Mouse (Mus musculus): Measurements from ENCODE around the gene Csrp3.
A peak's percentile ranks its signal among the peaks of the same experiment; 100 is the strongest.

Gene Csrp3

DNA sequence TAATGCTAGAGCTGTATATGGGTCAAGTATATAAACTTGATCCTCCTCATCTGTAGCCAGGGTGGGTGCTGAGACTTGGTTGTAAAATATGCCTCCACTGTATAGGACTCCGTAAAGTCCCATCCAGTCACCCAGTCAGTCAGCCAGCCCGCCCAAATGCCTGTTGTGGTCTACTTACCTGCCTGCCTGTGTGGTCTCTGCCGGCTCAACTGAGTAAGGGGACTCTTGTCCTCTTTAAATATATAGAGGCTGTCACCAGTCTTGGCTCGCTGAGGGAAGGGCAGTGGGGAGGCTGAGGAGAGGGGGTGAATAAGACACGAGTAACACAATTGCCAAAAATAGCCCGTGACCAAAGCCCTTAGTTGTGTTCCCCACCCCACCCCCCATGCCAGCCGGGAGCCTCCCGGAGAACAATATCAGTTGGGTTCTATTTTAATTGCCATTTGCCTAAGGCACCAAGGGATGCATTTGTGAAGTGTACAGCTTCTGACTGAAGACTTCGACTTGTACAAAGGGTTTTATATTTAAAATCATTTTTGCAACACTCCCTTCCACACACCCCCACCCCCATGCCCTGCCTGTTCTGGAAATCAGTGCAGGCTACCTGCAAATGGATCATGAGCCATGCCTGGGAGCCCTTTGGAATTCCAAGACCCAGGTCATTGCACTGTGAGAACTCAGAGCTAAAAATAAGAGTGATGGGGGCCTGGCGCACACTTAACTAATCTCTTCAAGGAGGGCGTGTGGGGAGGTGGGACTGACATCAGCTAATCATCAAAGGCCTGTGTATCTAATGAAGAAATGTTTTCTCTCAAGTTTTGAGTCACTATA, at the start of gene Csrp3:
Gene Csrp3 (minus strand): TSS at position 214 of the 831 bp plus-strand sequence.
- no peak for DNase-seq (ENCODE audit: low spot score in 2 of 2)

DNA sequence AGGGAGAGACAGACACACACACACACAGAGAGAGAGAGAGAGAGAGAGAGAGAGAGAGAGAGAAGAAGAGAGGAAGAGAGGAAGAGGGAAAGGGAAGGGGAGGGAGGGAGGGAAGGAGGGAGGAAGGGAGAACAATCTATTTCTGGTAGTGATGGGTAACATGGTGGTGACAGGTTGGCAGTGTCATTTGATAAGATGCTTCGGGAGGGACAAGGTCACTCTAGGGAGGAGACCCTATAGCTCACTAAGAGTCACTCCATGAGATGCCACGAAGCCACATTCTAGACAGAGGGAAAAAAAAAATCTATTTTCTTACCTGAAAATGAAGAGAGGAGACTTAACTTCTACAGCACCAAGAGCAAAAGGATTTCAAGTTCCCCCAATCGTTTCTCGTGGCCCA, 48.2 kb upstream of the Csrp3 start:
- no peak for DNase-seq (ENCODE audit: low spot score in 2 of 2)

DNA sequence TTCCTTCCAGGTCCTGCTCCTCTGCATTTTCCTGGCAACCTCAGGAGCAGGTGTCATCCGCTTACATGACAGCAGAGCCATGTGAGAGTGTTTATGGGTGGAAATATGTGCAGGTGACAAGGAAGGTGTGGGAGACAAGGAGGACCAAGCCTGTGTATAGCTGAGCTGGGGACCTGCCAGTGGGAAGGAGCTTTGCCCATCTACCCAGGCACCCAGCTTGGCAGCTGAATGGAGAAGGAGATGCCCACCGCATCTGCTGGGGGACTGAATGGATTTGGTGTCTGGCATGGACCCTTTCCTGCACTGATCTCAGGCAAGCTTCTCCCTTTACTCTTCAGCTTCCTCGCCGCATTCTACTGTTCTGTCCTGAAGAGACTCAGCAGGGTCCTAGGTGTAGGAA, 47.6 kb upstream of the Csrp3 start:
- DNase-seq (ENCODE audit: low spot score in 2 of 2): no peak

DNA sequence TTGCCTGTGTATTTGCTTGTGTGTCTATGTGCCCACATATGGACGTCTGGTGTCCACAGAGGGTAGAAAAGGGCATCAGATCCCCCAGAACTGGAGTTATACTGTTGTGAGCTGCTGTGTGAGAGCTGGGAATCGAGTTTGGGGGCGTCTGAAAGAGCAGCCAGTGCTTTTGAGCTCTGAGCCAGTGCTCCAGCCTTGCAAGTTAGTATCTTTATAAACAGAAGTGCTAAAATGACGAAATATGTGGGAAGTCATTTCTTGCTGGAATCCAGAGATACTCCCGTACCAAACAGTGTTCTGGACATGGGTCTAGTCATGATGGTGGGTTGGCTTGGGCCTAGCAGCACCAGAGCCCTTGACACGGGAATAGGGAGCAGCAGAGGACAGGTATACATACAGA, 46.9 kb upstream of the Csrp3 start:
- DNase-seq (ENCODE audit: low spot score in 2 of 2): no peak

DNA sequence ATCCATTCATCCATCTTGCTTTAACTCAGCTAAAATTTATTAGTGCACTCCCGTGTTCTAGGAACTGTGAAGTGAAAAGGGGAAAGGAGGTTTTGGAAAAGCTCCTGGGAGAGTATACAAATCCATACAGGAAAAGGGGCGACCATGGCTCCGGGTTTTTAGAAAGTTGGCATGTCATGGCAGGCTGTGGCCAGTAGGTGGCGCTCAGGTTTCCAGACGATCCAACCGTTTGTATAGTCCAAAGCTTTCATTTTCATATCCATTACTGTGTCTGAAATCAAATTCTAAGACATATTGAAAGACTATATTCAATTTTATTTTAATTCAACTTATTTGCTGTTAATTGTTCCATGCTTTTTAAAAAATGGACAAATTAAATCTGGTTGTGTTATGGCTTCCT, 46.3 kb upstream of the Csrp3 start:
- DNase-seq (ENCODE audit: low spot score in 2 of 2): peak in 1 of 2 experiments; percentile 82

DNA sequence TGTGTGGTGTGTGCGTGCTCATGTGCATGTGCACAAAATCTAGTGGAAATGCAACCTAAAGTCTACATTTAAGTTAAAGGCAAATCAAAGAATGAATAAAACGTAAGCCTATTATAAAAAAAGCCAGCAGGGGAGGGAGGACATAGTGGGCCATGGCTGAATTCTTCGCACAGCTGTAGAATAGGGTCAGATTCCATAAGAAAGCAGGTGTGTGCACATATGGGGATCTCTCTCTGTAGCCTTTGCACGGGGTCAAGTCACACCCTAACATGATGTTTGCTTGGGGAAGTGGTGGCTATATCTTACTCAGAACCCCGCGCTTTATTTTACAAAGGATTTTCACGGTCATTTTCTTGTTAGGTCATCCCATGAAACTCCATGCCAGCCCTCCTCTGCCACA, 45.3 kb upstream of the Csrp3 start:
- DNase-seq (ENCODE audit: low spot score in 2 of 2): no peak

DNA sequence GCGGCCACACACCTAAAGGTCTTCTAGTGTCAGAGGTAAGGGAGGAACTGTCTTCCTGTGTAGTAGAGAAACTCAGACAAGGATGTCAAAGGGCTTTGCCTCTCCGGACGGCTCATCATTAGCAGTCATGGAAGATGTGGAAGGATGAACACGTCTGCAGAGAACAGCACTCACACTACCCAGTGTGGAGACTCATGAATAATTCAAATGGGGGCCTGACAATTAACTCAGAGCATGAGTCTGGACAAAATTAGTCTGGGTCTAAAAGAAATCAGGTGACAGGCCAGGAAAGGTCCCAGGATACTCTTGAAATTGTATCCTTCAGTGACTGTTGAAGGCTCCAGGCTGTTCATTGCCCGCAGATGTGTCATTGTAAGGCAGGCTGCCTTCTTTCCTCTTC, 43.2 kb upstream of the Csrp3 start:
- DNase-seq (ENCODE audit: low spot score in 2 of 2): no peak

DNA sequence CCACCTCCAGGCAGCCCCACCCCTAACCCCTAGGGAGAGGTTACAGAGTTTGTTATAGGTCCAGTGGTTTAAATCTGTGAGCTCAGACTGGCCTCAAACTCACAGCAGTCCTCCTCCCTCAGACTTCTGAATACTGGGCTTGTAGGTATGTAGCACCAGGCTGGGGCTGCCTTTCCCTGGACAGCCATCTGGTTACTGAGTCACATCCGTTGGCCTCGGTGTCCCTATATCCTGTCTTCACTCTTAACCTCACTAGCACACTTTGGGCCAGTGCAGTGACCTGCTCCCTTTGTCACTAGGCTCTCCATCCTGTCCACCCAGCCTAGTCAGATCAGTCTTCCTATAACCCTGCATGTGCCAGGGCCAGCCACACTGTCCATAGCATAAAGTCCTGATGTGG, 40.9 kb upstream of the Csrp3 start:
- no peak for DNase-seq (ENCODE audit: low spot score in 2 of 2)

DNA sequence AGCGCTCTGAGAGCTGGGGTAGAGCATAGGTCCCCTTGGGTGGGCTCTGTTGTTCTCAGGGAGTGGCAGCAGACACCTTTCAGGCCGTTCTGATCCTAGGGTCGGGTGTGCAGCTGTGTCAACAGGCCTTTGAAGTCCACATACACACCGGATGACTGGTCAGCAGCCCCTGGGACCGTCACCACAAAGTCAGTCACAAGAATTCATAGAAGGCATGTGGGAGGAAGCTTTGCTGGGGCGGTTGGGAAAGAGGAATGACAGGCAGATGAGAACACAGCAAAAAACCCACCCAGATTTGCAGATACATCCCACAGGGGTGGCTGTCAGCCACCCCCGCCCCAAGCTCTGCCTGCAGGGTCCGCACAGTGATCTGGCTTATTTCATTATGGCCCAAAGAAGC, 40.1 kb upstream of the Csrp3 start:
- DNase-seq (ENCODE audit: low spot score in 2 of 2): no peak

DNA sequence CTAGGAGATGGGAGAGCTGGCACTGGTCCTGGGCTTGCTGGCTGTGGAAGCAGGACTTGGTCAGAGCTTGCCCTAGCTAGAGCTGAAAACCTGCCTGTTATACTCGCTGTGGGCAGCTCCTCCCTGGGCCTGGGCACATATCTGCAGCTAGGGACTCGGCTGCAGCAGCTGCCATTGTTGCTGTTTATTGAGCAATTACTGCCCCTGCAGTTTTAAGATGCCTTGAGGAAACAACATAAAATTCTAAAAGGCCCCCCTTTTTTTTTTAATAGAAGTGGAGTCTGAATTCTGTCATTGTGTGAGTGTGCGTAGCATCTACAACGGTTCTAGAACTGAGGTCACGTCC, 36.4 kb upstream of the Csrp3 start:
- no peak for DNase-seq (ENCODE audit: low spot score in 2 of 2)

DNA sequence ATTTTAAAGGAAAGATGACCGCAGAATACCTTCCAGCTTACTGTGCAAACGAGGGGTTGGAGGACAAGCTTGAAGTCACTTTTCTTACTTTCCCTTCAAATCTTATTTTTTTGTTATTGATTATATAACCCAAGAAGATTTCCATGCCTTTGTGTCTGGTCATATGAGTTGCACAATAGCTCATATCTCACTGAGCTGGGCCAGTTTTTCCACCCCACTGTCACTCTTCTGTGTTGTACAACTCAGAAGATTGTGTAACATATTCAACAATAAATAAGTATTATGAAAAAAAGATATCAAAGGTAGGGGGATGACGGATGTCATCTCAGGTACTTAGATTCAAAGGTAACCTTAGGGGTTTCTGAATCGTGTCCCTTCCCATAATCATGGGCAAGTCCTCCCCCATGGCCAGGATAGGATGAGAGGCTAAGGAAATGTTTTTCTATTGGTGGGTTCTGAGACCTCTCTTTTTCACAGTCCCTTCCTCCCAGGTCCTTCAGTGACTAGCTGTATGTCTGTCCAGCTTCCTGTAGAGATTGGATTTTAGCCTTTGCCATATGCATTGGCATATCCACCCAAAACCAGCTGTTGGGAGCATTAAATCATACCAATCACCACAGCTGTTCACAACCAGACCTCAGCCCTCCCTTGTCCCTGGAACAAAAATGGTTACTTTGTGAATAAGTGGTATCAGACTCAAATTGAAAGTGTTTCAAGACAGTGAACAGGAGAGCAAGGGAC, 35.9 kb upstream of the Csrp3 start:
- DNase-seq (ENCODE audit: low spot score in 2 of 2): no peak

DNA sequence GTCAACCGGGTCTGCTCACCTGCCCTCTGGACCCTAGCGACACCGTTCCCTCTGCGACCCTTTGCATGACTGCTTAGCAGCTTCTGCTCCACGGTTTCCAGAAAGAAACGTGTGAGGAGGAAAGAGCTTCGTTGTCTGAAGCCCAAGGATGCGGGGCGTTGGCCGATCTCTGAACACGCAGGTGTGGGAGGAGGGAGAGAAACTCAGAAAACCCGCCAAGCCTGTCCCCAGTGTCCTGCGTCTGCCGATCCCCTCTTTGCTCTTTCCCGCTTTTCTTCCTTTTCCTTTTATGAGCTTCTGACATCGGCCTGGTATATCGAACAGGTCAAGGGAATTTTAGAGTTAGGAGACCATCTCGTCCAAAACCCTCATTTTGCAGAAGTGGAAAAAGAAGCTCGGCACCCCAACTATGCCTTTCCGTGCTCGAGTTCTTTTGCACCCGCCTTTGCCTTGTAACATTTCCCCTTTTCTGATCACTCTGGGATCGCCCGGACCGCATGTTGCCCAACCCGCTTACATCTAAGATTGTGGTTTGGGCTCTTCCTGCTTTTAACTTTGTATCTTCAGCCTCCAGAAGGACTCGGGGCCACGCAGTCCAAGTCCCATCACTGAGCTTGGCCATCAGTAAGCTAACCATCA, 34.3 kb upstream of the Csrp3 start:
- DNase-seq (ENCODE audit: low spot score in 2 of 2): no peak

DNA sequence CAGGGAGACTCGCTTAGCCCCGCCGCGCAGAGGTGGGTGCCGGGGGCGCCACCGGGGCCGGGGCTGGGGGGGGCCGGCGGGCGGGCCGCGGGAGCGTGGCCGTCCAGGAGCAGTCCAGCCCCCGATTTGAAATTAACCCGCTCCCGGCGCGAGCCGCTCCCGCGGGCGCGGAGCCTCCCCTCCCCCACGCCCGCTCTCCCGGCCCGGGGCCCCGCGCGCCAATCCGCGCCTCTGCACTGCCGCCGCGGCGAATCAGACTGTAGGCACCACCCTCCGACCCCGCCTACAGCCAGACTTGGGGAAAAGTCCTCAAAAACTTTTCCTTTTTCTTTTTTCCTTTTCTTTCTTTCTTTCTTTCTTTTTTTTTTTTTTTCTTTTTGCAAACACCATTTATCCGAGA, 33.7 kb upstream of the Csrp3 start, which contains the start of gene E2f8:
Gene E2f8 (minus strand): TSS at position 111 of the 400 bp plus-strand sequence.
- peak in 1 of 2 experiments; percentile 22 for DNase-seq (ENCODE audit: low spot score in 2 of 2)

DNA sequence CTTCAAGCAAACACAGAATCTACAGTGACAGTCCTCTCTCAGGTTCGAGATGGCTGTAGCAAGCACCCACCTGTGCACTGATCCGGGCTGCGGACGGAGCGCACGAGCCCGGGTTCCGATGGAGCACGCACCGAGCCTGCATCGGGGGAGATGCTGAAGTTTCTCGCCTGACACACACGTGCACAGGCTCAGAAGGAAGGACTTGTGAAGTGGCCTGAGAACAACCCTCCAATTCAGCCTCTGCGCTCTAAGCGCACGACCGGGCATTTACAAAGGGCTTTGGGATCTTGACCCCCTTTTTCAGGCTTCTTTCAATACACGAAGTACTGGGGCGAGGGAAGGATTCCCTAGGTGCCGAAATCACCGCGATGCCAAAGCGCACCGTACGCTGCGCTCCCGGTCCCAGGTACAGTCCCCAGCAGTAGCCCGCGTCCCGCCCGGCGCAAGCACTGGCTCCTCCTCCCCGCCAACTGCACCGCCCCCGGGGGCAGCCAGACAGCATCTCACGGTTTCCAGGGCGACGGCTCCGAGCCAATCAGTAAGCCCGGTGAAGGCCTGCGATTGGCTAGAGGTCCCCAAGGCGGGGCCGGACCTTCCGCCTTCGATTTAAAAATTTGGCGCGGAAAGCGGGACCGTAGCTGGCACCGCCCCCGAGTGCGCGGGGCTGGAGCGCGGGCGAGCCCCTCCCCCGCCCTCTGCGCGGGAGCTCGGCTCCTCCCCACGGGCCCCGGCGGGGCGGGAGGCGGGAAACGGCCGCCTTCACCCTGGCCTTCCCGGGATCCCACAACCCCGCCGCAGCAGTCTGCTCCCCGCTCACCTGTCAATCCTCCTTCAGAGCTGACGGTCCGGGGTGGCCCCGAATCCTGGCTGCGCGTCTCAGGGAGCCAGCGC, 33.0 kb upstream of the Csrp3 start:
- DNase-seq (ENCODE audit: low spot score in 2 of 2): peak; percentile 84 to 95

DNA sequence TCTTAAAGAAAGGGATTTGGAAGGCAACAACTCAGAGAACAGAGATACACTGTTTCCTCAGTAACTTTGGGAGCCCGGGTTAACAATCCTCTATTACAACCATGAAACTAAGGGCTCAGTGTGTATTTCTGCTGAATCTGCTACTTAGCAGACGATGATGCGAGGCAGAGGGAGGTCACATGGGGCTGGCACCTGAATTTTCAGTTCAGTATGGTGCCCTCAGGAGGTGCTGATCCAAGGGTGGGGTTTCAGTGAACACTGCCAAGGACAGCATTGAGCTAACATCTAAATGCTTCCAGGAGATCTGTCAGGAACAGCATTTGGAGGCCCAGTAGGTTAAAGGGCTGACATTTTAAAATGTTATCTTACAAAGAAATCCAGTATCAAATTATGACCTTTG, 31.7 kb upstream of the Csrp3 start:
- no peak for DNase-seq (ENCODE audit: low spot score in 2 of 2)

DNA sequence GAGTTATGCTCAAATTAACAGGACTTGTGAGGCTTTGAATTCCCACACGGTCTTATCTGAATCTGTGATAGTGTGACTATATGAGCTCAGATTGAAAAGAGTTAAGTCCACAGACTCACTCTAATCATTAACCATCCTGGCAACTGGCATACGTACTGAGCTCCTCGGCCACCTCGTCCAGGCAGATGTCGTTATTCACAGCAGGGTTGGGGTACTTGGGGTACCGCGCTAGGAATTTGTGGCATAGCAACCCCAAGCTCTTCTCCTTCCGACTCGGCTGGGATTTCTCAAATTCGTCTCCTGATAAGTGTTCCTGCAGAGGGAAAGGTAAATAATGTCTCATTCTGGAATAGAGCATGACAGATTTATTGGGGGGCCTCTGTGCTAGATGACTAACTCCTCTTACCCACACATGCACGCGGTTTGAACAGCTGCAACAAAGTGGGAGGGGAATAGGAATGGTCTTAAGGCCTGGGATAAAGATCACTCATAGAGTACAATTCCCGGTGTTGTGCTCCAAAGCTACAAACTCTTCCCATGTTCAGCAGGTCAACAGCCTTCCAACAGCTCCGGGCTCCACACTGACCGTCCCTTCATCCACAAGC, 30.1 kb upstream of the Csrp3 start:
- no peak for DNase-seq (ENCODE audit: low spot score in 2 of 2)

DNA sequence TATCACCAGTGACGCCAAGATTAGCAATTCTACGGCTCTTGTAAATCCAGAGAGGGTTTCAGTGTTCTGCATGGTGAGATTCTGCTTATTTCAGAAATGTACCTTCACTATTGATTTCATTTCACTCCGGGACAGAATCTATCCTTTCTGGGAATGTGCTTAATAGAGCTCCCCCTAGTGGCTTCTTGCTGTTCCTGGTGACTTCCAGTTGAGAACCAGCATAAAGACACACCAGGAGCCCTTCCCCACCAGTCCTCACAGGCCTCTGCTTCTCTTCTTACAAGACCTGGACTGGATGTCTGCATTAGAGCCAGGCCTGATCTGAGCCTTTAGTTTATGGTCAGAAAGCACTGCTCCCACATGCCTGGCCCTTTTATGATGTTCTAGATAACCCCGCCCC, 28.7 kb upstream of the Csrp3 start:
- DNase-seq (ENCODE audit: low spot score in 2 of 2): peak in 1 of 2 experiments; percentile 69

DNA sequence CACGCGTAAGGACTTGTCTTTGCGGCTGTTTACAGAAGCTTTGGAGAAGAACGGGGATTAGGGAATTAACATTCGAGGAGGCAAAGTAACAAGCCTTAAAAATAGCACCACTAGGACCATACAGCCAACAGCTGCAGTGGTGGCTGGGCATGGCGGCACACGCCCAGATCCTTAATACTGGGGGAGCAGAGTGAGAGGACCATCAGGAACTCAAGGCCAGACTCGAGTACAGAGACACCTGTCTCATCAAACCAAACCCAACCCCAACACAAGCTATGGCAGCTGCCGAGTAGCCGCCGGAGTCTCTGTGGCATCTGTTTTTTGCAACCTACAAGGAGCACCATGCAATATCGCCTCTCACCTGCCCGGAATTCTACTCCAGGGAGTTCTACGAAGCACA, 27.3 kb upstream of the Csrp3 start:
- DNase-seq (ENCODE audit: low spot score in 2 of 2): no peak

DNA sequence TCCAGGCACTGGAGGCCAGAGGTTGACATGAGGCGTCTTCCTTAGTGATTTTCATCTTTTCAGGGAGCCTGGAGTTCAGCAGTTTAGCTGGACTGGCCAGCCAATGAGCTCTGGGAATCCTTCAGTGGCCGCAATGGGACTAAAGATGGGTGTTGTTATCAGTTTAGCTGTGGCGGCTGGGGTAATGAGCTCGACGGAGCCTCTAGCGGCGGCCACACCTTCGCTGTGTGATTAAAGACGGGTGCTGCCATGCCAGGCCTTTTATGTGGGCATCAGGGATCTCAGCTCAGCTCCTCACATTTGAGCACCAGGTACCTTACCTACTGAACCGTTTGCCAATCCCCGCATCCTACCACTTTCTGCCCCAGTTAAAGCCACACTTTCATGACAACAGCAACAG, 23.5 kb upstream of the Csrp3 start:
- no peak for DNase-seq (ENCODE audit: low spot score in 2 of 2)

DNA sequence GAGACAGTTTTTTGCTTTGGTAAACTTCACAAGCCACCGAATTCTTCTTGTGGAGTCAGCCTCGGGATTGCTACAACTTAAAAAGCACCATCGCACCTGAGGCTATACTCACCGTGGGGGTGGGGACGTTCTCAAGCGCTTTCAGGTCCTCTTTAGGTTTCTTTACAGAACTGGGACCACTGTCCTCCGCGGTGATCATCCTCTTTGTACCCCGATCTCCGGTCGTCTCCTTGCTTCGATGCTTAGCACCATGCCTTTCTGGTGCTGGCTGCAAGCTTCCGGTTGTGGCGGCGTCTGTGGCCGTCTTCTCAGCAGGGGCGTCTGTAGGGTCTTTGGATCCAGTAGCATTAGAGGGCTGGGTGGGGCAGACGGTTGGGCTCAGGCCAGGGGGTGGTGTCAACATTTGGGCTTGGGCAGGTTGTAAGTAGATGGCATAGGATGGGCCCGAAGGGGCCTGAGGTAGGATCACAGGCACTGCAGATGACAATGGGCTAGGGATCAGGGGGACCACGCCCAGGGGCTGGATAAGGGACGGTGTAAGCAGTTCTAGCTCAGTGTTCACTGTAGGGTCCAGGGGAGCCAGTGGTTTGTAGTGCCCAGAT, 22.8 kb upstream of the Csrp3 start:
- no peak for DNase-seq (ENCODE audit: low spot score in 2 of 2)

DNA sequence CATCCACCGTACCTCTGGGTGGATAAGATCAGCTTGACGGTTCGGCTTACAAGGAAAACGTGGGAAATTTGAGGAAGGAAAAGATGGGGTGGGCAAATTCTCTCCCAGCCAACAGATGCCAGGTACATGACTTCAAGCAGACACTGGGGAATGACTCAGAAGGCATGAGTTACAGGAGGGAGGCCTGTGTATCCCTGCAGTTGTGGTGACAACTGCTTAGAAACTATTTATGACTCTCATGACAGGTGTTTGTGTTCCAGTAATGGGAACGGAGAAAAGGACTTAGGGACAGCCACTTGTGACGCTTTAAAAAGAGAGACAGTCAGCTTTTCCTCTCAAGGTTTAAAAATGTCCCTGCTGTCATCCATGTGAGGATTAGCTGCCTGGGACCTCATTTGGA, 22.3 kb upstream of the Csrp3 start:
- DNase-seq (ENCODE audit: low spot score in 2 of 2): no peak
